Mouse (Mus musculus) hindbrain, embryonic 12.5 days (tissue): Measurements from ENCODE around the gene Dbf4. TPM values are rescaled to one million over a fixed set of nuclear protein-coding genes. Genes with fewer than 3 reads are reported as not detected.
A peak's percentile ranks its signal among the peaks of the same experiment; 100 is the strongest.

Experiments
- ATAC-seq: fragments of 200-750 bp; cut with Nextera tagmentation; 2 replicates; pipeline ENCODE4 v1.8.0; 2017; ENCODE audit warnings: moderate TSS enrichment; ENCODE audit not compliant: low FRiP score
- H3K27ac ChIP-seq: fragments of 300-500 bp; sonication (generic); 2 replicates; pipeline ENCODE4 v1.5.1; 2016; ENCODE audit warnings: mild to moderate bottlenecking
- H3K27me3 ChIP-seq: fragments of 300-500 bp; sonication (generic); 2 replicates; pipeline ENCODE4 v1.6.1; 2016; ENCODE audit warnings: mild to moderate bottlenecking
- H3K36me3 ChIP-seq: fragments of 300-500 bp; sonication (generic); 2 replicates; pipeline ENCODE4 v1.6.1; 2016; ENCODE audit warnings: mild to moderate bottlenecking
- H3K4me1 ChIP-seq: fragments of 300-500 bp; sonication (generic); 2 replicates; pipeline ENCODE4 v1.6.1; 2016
- H3K4me2 ChIP-seq: fragments of 300-500 bp; sonication (generic); replicated peaks from 2 replicates; pipeline ENCODE4 v1.6.1; 2016; ENCODE audit warnings: mild to moderate bottlenecking
- H3K4me3 ChIP-seq: fragments of 300-500 bp; sonication (generic); 2 replicates; pipeline ENCODE4 v1.5.1; 2016; ENCODE audit warnings: mild to moderate bottlenecking
- H3K9ac ChIP-seq: fragments of 300-500 bp; sonication (generic); 2 replicates; pipeline ENCODE4 v1.6.1; 2016; ENCODE audit warnings: mild to moderate bottlenecking, moderate library complexity
- H3K9me3 ChIP-seq: fragments of 300-500 bp; sonication (generic); replicated peaks from 2 replicates; pipeline ENCODE4 v1.6.1; 2016; ENCODE audit warnings: mild to moderate bottlenecking
- WGBS: fragments of 180-500 bp; shearing (Covaris S2); methylation state at CpG from one replicate; pipeline ENCODE4 v1.1.7; 2016; 5-methylcytosine and 5-hydroxymethylcytosine counted together
- polyA plus RNA-seq: library from polyadenylated mRNA; unstranded; fragments of >200 nt; fragmentation: Nextera tagmentation; extraction: Ambion mirVana; gene quantifications from 2 replicates; pipeline ENCODE4 v1.2.1, GENCODE M21; 2016

The Dbf4 gene
- polyA plus RNA-seq = 39.9 and 41.7 TPM in 2 replicates

- ATAC-seq = peak; percentile 98
- peak within 1 kb of the TSS; percentile 82 for H3K4me3 ChIP-seq
- peaks cover 16% of the 10 kb centered on the region for H3K4me1 ChIP-seq
- H3K4me2 ChIP-seq = peak within 1 kb of the TSS; percentile 71
- WGBS = under 1% methylated on average over 93 of the region's 93 CpGs
- peak within 1 kb of the TSS; percentile 79 for H3K27ac ChIP-seq
- no peaks in the 10 kb centered on the region for H3K27me3 ChIP-seq
- peaks cover 7% of the 10 kb centered on the region for H3K36me3 ChIP-seq
- no peaks in the 10 kb centered on the region for H3K9me3 ChIP-seq
- H3K9ac ChIP-seq = peak within 1 kb of the TSS; percentile 84
These were observed at the start of gene Dbf4, which contains the start of gene Slc25a40 for GRCm38 (mm10) chr5:8422157-8422931. Gene Dbf4 (minus strand): TSS chr5:8422716. Gene Slc25a40 (plus strand): TSS chr5:8422850.

DNA sequence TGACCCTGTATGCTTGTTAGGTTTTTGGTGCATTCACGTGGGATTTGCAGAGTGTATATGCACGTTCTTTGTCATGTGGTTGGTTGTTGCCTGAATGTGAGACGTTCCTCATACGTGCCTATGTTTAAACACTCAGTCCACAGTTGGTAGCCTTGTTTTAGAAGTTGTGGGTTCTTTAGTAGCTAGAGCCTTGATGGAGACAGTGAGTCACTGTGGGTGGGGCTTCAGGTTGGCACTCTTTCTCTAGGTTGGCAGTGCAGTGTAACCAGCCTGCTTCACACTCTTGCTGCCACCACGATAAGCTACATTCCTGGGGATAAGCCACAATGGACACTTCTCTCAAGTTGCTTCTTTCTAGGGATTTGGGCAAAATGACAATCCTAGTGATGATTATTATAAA, 34.0 kb upstream of the Dbf4 start:
- 89% methylated on average over 5 of the region's 5 CpGs for WGBS

GRCm38 (mm10) chr5:8455565-8455964, 33.0 kb upstream of the Dbf4 start:
- Histone ChIP-seq H3K36me3 (peaks cover 11% of the 10 kb centered on the region; the same call in 1 of the 2 replicates), H3K27me3 (no peaks in the 10 kb centered on the region), H3K4me2 (no peak overlapping the region), H3K4me1 (no peaks in the 10 kb centered on the region), H3K9ac (no peak overlapping the region), H3K27ac (no peak overlapping the region), H3K9me3 (no peaks in the 10 kb centered on the region), H3K4me3 (no peak overlapping the region)
- ATAC-seq = no peak

More for the DNA sequence above, 34.0 kb upstream of the Dbf4 start:
- no peaks in the 10 kb centered on the region for H3K27me3 ChIP-seq
- H3K36me3 ChIP-seq = peaks cover 11% of the 10 kb centered on the region; the same call in 1 of the 2 replicates
- no peak for ATAC-seq
- H3K4me2 ChIP-seq = no peak overlapping the region
- no peak overlapping the region for H3K27ac ChIP-seq
- H3K9ac ChIP-seq = no peak overlapping the region
- no peaks in the 10 kb centered on the region for H3K4me1 ChIP-seq
- no peak overlapping the region for H3K4me3 ChIP-seq
- H3K9me3 ChIP-seq = no peaks in the 10 kb centered on the region

DNA sequence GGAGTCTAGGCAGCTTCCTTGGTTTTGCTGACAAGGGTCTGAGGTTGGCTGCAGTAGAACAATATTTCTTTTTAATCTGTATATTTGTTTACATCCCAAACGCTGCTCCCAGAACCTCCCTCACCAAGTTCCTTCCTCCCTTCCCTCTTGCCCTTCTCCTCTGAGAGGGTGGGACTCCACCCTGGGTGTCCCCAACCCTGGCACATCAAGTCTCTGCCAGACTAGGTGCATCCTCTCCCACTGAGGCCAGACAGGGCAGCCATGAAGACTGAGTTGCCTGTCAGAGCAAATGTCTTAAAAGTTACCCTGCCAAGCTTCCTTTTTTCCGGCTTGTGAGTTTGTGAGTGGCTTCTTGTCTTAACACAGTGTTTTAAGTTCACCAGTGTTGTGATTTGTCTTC, 16.6 kb upstream of the Dbf4 start:
- peaks cover 4% of the 10 kb centered on the region; the same call in 1 of the 2 replicates for H3K36me3 ChIP-seq
- no peak overlapping the region for H3K4me2 ChIP-seq
- H3K9me3 ChIP-seq = no peaks in the 10 kb centered on the region
- ATAC-seq = no peak
- H3K27me3 ChIP-seq = no peaks in the 10 kb centered on the region
- no peak overlapping the region for H3K9ac ChIP-seq
- no peak overlapping the region for H3K27ac ChIP-seq
- 70% methylated on average over 2 of the region's 2 CpGs for WGBS
- no peak overlapping the region for H3K4me3 ChIP-seq
- H3K4me1 ChIP-seq = no peaks in the 10 kb centered on the region

DNA sequence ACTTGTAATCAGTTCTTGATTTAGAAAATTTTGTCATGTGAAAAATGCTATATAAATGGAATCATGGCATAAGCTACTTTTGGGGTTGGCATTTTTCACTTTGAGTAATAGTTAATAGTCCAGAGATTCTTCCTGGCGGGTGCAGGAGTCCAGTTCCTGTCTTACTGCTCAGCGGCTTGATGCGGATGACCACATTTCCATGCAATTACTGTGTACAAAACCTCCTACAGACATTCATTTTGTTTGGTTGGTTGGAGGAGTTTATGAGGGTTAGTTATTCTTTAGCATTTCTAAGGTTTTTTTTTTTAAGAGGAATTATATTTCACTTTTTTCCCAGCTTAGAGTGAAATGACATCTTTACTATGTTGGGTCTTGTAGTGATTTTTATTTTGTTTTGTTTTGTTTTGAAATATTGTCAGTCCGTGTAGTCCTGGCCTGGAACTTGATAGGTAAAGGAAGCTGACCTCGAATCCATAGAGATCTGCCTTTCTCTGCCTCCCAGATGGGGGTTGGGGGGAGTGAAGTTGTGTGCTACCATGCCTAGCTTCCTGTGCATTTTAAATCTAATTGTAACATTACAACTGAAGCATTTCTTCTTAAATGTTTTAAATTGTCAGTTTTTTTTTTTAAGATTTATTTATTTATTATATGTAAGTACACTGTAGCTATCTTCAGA, 15.1 kb upstream of the Dbf4 start:
- Histone ChIP-seq H3K27ac (no peak overlapping the region), H3K9ac (no peak overlapping the region), H3K4me1 (no peaks in the 10 kb centered on the region), H3K36me3 (peaks cover 4% of the 10 kb centered on the region; the same call in 1 of the 2 replicates), H3K27me3 (no peaks in the 10 kb centered on the region), H3K4me3 (no peak overlapping the region), H3K9me3 (no peaks in the 10 kb centered on the region), H3K4me2 (no peak overlapping the region)
- no peak for ATAC-seq
- WGBS = 91% methylated on average over 5 of the region's 5 CpGs

- Histone ChIP-seq H3K9ac (no peak overlapping the region), H3K4me1 (peaks cover 14% of the 10 kb centered on the region), H3K4me2 (no peak overlapping the region), H3K4me3 (no peak overlapping the region), H3K27me3 (no peaks in the 10 kb centered on the region), H3K9me3 (no peaks in the 10 kb centered on the region), H3K36me3 (no peaks in the 10 kb centered on the region), H3K27ac (no peak overlapping the region)
- ATAC-seq = no peak
- 87% methylated on average over 5 of the region's 5 CpGs for WGBS
These were observed 3.4 kb upstream of the Dbf4 start for GRCm38 (mm10) chr5:8425899-8426298.

GRCm38 (mm10) chr5:8424116-8424515, 1.6 kb upstream of the Dbf4 start:
- ATAC-seq = no peak
- H3K4me1 ChIP-seq = peaks cover 16% of the 10 kb centered on the region
- WGBS = 14% methylated on average over 7 of the region's 7 CpGs
- no peaks in the 10 kb centered on the region for H3K9me3 ChIP-seq
- H3K4me3 ChIP-seq = peak overlapping the region; percentile 82
- no peak overlapping the region for H3K27ac ChIP-seq
- peak overlapping the region; percentile 71 for H3K4me2 ChIP-seq
- peaks cover 2% of the 10 kb centered on the region; the same call in 1 of the 2 replicates for H3K36me3 ChIP-seq
- H3K27me3 ChIP-seq = no peaks in the 10 kb centered on the region
- H3K9ac ChIP-seq = peak overlapping the region; percentile 84; the same call in 1 of the 2 replicates

DNA sequence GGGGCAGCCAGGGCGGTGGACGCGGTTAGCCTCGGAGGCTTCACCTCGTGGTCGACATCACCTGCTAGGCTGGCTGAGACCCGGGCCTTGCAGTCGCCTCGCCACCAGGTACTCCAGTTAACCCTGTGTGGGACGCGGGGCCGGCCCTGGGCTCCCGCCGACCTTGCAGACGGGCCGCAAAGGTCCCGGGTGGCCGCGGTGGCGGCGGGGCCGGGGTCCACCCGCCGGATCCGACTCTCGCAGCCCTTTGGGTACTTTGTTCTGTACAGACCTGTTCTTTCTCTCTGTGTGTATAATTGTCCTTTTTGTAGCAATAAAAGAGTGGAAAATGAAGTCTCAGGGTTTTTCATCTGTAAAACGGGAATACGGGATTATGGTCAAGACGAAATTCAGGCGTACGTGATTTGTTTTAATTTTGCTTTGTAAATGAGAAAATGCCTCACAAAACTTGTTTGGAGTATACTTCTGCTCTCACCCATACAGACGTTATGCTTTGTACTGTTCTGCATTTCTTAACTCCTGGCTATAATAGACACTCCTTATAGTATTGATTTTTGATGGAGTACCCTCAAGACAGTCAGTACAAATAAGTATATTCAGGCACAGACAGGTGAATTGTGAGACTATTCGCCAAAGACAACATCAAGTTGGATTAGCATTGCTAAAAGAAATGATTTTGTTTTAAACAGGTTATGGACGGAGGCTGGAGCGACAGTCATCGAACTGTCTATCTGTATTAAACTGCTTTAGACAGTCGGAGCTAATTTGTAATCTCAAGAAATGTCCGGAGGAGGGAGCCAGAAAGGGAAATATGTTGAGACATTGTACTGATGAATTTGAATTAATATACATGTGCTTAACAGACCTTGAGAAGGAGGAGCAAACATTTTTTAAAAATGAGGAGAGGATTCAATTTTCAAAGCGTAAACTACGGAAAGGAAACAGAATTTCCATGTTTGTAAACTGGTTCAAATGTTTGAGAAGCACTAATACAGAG, 714 bp upstream of the Dbf4 start:
- Histone ChIP-seq H3K27me3 (no peaks in the 10 kb centered on the region), H3K27ac (peak overlapping the region; percentile 79)
- under 1% methylated on average over 40 of the region's 40 CpGs for WGBS

DNA sequence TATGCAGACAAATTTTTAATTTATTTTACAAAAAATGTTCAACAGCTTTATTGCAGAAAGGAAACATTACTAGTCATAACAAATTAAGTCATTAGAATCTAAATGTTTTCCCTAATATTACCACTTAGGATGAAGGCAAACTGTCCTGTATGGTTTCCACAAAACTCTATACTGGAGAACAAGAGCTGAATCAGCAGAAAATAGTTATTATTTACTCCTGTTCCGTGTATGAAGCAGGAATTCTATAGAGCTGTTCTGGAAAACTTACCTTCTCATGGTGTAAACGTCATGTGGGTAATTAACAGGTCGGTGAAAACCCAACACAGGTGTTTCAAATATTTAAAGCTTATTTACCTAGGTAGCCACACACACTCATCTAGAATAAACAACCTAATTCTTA, 1.1 kb downstream of the Dbf4 start:
- H3K27ac ChIP-seq = no peak overlapping the region
- WGBS = 10% methylated on average over 3 of the region's 3 CpGs
- peak overlapping the region; percentile 71 for H3K4me2 ChIP-seq
- no peaks in the 10 kb centered on the region for H3K9me3 ChIP-seq
- peaks cover 16% of the 10 kb centered on the region for H3K4me1 ChIP-seq
- H3K27me3 ChIP-seq = no peaks in the 10 kb centered on the region
- no peak for ATAC-seq
- H3K4me3 ChIP-seq = peak overlapping the region; percentile 82
- peak overlapping the region; percentile 84 for H3K9ac ChIP-seq
- H3K36me3 ChIP-seq = peaks cover 10% of the 10 kb centered on the region

More for the DNA sequence above, 714 bp upstream of the Dbf4 start:
- peak overlapping the region; percentile 71 for H3K4me2 ChIP-seq
- H3K4me3 ChIP-seq = peak overlapping the region; percentile 82
- H3K9ac ChIP-seq = peak overlapping the region; percentile 84
- ATAC-seq = 0 out of 2 replicates have a peak, but pooled peaks have one; percentile 26
- H3K4me1 ChIP-seq = peaks cover 16% of the 10 kb centered on the region
- H3K36me3 ChIP-seq = peaks cover 2% of the 10 kb centered on the region; the same call in 1 of the 2 replicates
- H3K9me3 ChIP-seq = no peaks in the 10 kb centered on the region

DNA sequence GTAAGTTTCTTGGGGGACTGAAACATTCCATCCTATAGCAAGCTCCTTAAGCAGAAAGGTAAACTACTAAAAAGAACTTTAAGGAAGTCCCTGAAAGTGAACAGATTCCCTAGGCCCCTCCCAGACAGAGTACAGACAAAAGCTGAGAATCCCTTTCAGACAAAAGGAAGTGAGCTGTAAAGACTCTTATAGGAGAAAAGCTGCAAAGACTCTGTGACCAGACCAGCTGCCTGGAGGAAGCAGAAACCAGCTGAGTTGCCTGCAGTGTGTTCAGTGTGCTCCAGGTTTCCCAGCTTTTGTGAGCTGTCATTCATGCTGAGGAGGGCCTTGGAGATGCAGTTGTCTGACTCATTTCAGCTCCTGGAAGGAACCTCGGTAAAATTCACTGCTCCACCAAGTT, 5.1 kb downstream of the Dbf4 start:
- Histone ChIP-seq H3K27me3 (no peaks in the 10 kb centered on the region), H3K9ac (no peak overlapping the region), H3K4me1 (peaks cover 8% of the 10 kb centered on the region), H3K9me3 (no peaks in the 10 kb centered on the region), H3K36me3 (peaks cover 19% of the 10 kb centered on the region), H3K27ac (no peak overlapping the region), H3K4me2 (no peak overlapping the region), H3K4me3 (no peak overlapping the region)
- ATAC-seq = no peak
- WGBS = 45% methylated on average over 1 of the region's 1 CpGs

GRCm38 (mm10) chr5:8416683-8417413, 5.7 kb downstream of the Dbf4 start:
- 94% methylated on average over 3 of the region's 3 CpGs for WGBS

More at GRCm38 (mm10) chr5:8416683-8417413, 5.7 kb downstream of the Dbf4 start:
- Histone ChIP-seq H3K4me3 (no peak overlapping the region), H3K4me1 (peaks cover 8% of the 10 kb centered on the region), H3K36me3 (peaks cover 19% of the 10 kb centered on the region), H3K27ac (no peak overlapping the region), H3K9ac (no peak overlapping the region), H3K9me3 (no peaks in the 10 kb centered on the region), H3K4me2 (no peak overlapping the region), H3K27me3 (no peaks in the 10 kb centered on the region)
- no peak for ATAC-seq
